Mouse (Mus musculus) E14TG2a.4 (cell line): ENCODE data around the gene Dip2c.

Experiments
- CTCF ChIP-seq: conservative IDR thresholded peaks from 2 replicates; pipeline ENCODE4 v1.5.1; 2014; ENCODE audit warnings: low read length
- POU5F1 ChIP-seq: IDR thresholded peaks from 2 replicates; pipeline ENCODE4 v1.6.1; 2014; ENCODE audit warnings: low read length, borderline replicate concordance

DNA sequence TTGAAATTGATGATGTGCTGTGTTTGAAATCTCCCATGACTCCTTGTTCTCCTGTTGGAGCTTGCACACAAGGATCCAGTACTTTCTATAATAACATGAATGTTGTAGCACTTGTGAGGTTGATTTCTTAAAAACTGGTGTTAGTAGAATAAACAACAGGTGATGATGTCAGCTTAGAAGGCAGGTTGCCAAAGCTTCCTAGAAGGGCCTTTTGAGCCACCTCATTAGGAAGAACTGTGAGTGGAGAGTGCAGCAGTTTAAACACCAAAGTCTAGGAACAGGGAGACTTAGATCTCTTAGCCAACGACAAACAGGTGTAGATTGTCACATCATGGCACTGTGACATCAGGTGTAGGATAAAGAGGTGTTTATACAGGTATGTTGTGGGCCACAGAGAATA, 66.4 kb downstream of the Dip2c start:
- no peak for TF ChIP-seq CTCF
- TF ChIP-seq POU5F1 = no peak
